Mouse (Mus musculus) forebrain, postnatal 0 days (tissue): ENCODE data around the gene Olfr1418. TPM values are rescaled to one million over a fixed set of nuclear protein-coding genes. Genes with fewer than 3 reads are reported as not detected.
A peak's percentile ranks its signal among the peaks of the same experiment; 100 is the strongest.

Experiments
- ATAC-seq: fragments of 200-750 bp; cut with Nextera tagmentation; 2 replicates; pipeline ENCODE4 v1.8.0; 2017; ENCODE audit warnings: mild to moderate bottlenecking, moderate library complexity
- DNase-seq: peaks from one replicate; pipeline ENCODE4 v3.0.0-alpha.2; 2015
- H3K27ac ChIP-seq: fragments of 300-500 bp; sonication (generic); 2 replicates; pipeline ENCODE4 v1.5.1; 2014; ENCODE audit warnings: low read depth, mild to moderate bottlenecking, antibody characterized with exemption, low read length, moderate library complexity, mixed read lengths
- H3K27me3 ChIP-seq: fragments of 300-500 bp; sonication (generic); 2 replicates; pipeline ENCODE4 v1.6.1; 2014; ENCODE audit warnings: mild to moderate bottlenecking, low read length, mixed read lengths; ENCODE audit not compliant: insufficient read depth
- H3K36me3 ChIP-seq: fragments of 300-500 bp; sonication (generic); 2 replicates; pipeline ENCODE4 v1.6.1; 2014; ENCODE audit warnings: mild to moderate bottlenecking, moderate library complexity; ENCODE audit not compliant: insufficient read depth
- H3K4me1 ChIP-seq: fragments of 300-500 bp; sonication (generic); 2 replicates; pipeline ENCODE4 v1.6.1; 2014; ENCODE audit warnings: antibody characterized with exemption; ENCODE audit not compliant: insufficient read depth
- H3K4me2 ChIP-seq: fragments of 300-500 bp; sonication (generic); 2 replicates; pipeline ENCODE4 v1.6.1; 2014; ENCODE audit warnings: low read depth, mild to moderate bottlenecking, moderate library complexity
- H3K4me3 ChIP-seq: fragments of 300-500 bp; sonication (generic); 2 replicates; pipeline ENCODE4 v1.5.1; 2014; ENCODE audit warnings: low read depth, low read length, mixed read lengths
- H3K9ac ChIP-seq: fragments of 300-500 bp; sonication (generic); 2 replicates; pipeline ENCODE4 v1.6.1; 2014; ENCODE audit warnings: mild to moderate bottlenecking
- H3K9me3 ChIP-seq: fragments of 300-500 bp; sonication (generic); 2 replicates; pipeline ENCODE4 v1.6.1; 2016; ENCODE audit warnings: low read length
- CTCF ChIP-seq: sonication (generic); IDR thresholded peaks from 2 replicates; pipeline ENCODE4 v1.5.1; 2016; ENCODE audit warnings: antibody characterized with exemption, control low read depth, low read depth
- WGBS: fragments of 180-500 bp; shearing (Covaris S2); extraction: QIAGEN DNeasy Blood & Tissue Kit; methylation state at CpG from one replicate; pipeline ENCODE4 v1.1.7; 2014; 5-methylcytosine and 5-hydroxymethylcytosine counted together
- polyA plus RNA-seq: library from polyadenylated mRNA; unstranded; fragments of >200 nt; fragmentation: Nextera tagmentation; extraction: Ambion mirVana; gene quantifications from 2 replicates; pipeline ENCODE4 v1.2.1, GENCODE M21; 2015
- total RNA-seq: library from RNA; depleted of rRNA; stranded (reverse); fragments of >200 nt; gene quantifications from 2 replicates; pipeline ENCODE4 v1.2.3, GENCODE M21; 2014

Gene Olfr1418
- total and polyA plus RNA-seq, 2 experiments from 2014 or later = not detected

GRCm38 (mm10) chr19:11852652-11853051, 8.2 kb downstream of the Olfr1418 start:
- H3K27me3 ChIP-seq = no peaks in the 10 kb centered on the region
- DNase-seq (no peak), ATAC-seq (no peak)
- TF ChIP-seq CTCF = no peak
- no peak overlapping the region for H3K4me3 ChIP-seq
- 61% methylated on average over 4 of the region's 4 CpGs for WGBS
- H3K36me3 ChIP-seq = no peaks in the 10 kb centered on the region
- H3K9me3 ChIP-seq = no peaks in the 10 kb centered on the region
- H3K27ac ChIP-seq = no peak overlapping the region
- no peak overlapping the region for H3K4me2 ChIP-seq
- H3K9ac ChIP-seq = no peak overlapping the region
- no peaks in the 10 kb centered on the region for H3K4me1 ChIP-seq

GRCm38 (mm10) chr19:11846333-11846732, 14.5 kb downstream of the Olfr1418 start:
- ATAC-seq = no peak
- H3K9ac ChIP-seq = no peak overlapping the region
- no peaks in the 10 kb centered on the region for H3K4me1 ChIP-seq
- no peak overlapping the region for H3K4me3 ChIP-seq
- no peak overlapping the region for H3K4me2 ChIP-seq
- no peak for DNase-seq
- WGBS = 83% methylated on average over 4 of the region's 4 CpGs
- no peaks in the 10 kb centered on the region for H3K9me3 ChIP-seq
- no peaks in the 10 kb centered on the region for H3K36me3 ChIP-seq
- TF ChIP-seq CTCF = no peak
- no peaks in the 10 kb centered on the region for H3K27me3 ChIP-seq
- H3K27ac ChIP-seq = no peak overlapping the region

DNA sequence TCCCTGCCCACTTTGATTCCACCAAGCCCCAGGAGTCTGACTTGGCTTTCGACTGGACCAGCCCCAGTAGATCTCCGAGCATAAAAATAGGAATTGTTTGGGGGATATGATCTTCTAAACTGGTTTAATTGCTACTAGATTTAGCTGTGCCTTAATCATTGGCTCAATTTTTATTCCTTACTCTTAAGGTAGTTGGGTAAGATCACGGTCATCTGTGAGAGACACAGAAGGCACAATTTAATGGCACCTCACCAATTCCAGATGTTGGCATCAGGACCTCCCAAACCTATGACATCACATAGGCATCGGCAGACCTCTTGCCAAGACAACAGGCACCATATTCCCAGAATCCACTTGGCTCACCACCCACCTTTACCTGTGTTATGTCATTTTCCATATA, 21.7 kb downstream of the Olfr1418 start, which contains the start of gene Olfr1417:
Olfr1417 (minus strand) TSS at position 101 of the 400 bp plus-strand sequence.
- ATAC-seq (no peak), DNase-seq (no peak)
- Histone ChIP-seq H3K9me3 (no peaks in the 10 kb centered on the region), H3K4me2 (no peak within 1 kb of the TSS), H3K4me1 (no peaks in the 10 kb centered on the region), H3K27ac (no peak within 1 kb of the TSS), H3K9ac (no peak within 1 kb of the TSS), H3K4me3 (no peak within 1 kb of the TSS), H3K27me3 (no peaks in the 10 kb centered on the region), H3K36me3 (no peaks in the 10 kb centered on the region)
- TF ChIP-seq CTCF = no peak
- 86% methylated on average over 4 of the region's 4 CpGs for WGBS

GRCm38 (mm10) chr19:11823346-11824065, 37.4 kb downstream of the Olfr1418 start:
- WGBS = 20% methylated on average over 4 of the region's 4 CpGs
- ATAC-seq (no peak), DNase-seq (no peak)
- H3K27me3 ChIP-seq = peaks cover 5% of the 10 kb centered on the region; the same call in 1 of the 2 replicates
- H3K36me3 ChIP-seq = no peaks in the 10 kb centered on the region
- H3K4me2 ChIP-seq = no peak overlapping the region
- no peak overlapping the region for H3K4me3 ChIP-seq
- no peaks in the 10 kb centered on the region; the same call in 1 of the 2 replicates for H3K4me1 ChIP-seq
- H3K27ac ChIP-seq = no peak overlapping the region
- H3K9ac ChIP-seq = no peak overlapping the region
- TF ChIP-seq CTCF = no peak
- no peaks in the 10 kb centered on the region for H3K9me3 ChIP-seq

DNA sequence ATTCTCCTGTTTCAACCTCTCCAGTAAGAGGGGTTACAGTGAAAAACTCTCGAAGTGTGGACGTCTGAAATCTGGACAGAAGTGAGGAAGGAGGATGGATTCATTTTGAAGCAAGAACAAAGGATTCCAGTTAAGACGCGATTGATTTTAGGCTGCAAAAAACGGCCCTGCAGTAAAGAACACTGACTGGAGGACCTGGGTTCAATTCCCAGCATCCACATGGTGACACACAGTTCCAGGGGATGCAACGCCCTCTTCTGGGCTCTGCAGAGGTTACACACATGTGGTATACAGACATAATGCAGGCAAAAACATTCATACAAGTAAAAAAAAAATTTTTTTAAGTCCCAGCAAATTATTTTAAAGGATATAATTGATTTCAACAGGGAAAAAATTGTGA, 40.7 kb downstream of the Olfr1418 start:
- Histone ChIP-seq H3K27me3 (peaks cover 5% of the 10 kb centered on the region; the same call in 1 of the 2 replicates), H3K4me1 (no peaks in the 10 kb centered on the region; the same call in 1 of the 2 replicates), H3K9ac (no peak overlapping the region), H3K9me3 (no peaks in the 10 kb centered on the region), H3K36me3 (no peaks in the 10 kb centered on the region), H3K4me2 (peak overlapping the region; percentile 89), H3K27ac (no peak overlapping the region), H3K4me3 (peak overlapping the region; percentile 77)
- ATAC-seq (no peak), DNase-seq (no peak)
- TF ChIP-seq CTCF = no peak
- 28% methylated on average over 6 of the region's 6 CpGs for WGBS

DNA sequence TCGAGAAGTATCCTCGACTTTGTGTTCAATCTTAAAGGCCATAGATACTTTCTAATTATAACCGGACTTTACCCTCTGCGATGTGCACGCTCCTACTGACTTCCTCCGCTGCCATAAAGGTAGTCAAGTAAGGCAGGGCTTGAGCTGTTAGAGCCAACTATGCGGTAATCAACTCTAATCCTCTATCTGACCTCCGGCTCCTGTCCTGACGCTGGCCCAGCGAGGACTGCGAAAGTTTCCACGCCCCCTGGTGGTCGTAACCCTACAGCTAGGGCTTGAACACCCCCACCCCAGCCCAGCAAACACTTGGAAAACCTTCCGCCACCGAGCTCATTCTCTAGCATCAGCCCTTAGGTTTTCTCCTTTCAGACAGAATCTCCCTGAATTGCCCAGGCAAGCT, 41.1 kb downstream of the Olfr1418 start:
- Histone ChIP-seq H3K4me3 (peak overlapping the region; percentile 77), H3K4me2 (peak overlapping the region; percentile 89), H3K36me3 (no peaks in the 10 kb centered on the region), H3K9ac (no peak overlapping the region), H3K4me1 (no peaks in the 10 kb centered on the region; the same call in 1 of the 2 replicates), H3K27ac (no peak overlapping the region), H3K9me3 (no peaks in the 10 kb centered on the region), H3K27me3 (peaks cover 5% of the 10 kb centered on the region; the same call in 1 of the 2 replicates)
- WGBS = 3% methylated on average over 15 of the region's 15 CpGs
- DNase-seq (peak; percentile 70), ATAC-seq (peak; percentile 59)
- peak; percentile 65 for TF ChIP-seq CTCF

- WGBS = under 1% methylated on average over 20 of the region's 20 CpGs
- Histone ChIP-seq H3K4me2 (peak within 1 kb of the TSS; percentile 89), H3K9ac (peak within 1 kb of the TSS; percentile 82), H3K4me3 (peak within 1 kb of the TSS; percentile 77), H3K27me3 (peaks cover 5% of the 10 kb centered on the region; the same call in 1 of the 2 replicates), H3K4me1 (no peaks in the 10 kb centered on the region; the same call in 1 of the 2 replicates), H3K36me3 (no peaks in the 10 kb centered on the region), H3K9me3 (no peaks in the 10 kb centered on the region), H3K27ac (peak within 1 kb of the TSS; percentile 57)
- TF ChIP-seq CTCF = no peak
- peak; percentile 14 for ATAC-seq
- peak; percentile 50 for DNase-seq
Observed at GRCm38 (mm10) chr19:11819143-11819700, 41.6 kb downstream of the Olfr1418 start, which contains the start of gene Stx3. Gene Stx3 (minus strand): TSS chr19:11819403.
